Mouse (Mus musculus) spleen, adult 2 months (tissue): Measurements from ENCODE around the gene Zcchc4.

Experiments used
- CTCF ChIP-seq: fragments of 200-500 bp; IDR thresholded peaks from 2 replicates; pipeline ENCODE4 v1.5.1; 2011; ENCODE audit warnings: mild to moderate bottlenecking, inconsistent platforms; ENCODE audit not compliant: insufficient read depth, insufficient read length, insufficient replicate concordance; ENCODE audit errors: extremely low read depth
- POLR2A ChIP-seq: fragments of 200-500 bp; IDR thresholded peaks from 2 replicates; pipeline ENCODE4 v1.6.1; 2011; ENCODE audit warnings: low read depth, low read length, inconsistent platforms

DNA sequence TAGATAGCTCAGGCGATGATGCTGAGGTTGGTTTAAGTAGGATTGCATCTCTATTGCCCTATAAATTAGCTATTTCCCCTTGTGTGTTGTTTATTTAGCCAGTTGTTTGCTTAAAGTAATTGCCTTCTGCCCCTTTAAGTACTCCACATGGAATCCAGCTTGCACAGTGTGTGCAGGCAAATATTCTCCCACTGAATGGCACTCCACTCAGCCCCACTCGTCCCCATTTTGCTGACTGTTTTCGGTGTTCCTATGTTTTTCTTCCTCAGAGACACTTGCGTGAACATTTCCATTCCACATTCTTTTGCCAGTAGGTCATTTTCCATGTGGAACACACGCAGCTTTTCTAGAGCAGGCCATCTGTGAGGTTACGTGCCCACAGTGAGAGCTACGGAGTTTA is 12.6 kb upstream of the Zcchc4 start:
- TF ChIP-seq CTCF (no peak), POLR2A (no peak)
